Mouse (Mus musculus) testis, adult 2 months (tissue): Measurements from ENCODE around the gene Rpl12.

Experiments used
- CTCF ChIP-seq: fragments of 200-500 bp; IDR thresholded peaks from 2 replicates; pipeline ENCODE4 v1.5.1; 2012; ENCODE audit warnings: low read depth, mild to moderate bottlenecking, inconsistent platforms, low read length, moderate library complexity; ENCODE audit not compliant: control insufficient read depth, insufficient read depth, insufficient replicate concordance
- POLR2A ChIP-seq: fragments of 200-500 bp; IDR thresholded peaks from 2 replicates; pipeline ENCODE4 v1.6.1; 2012; ENCODE audit warnings: low read depth, mild to moderate bottlenecking, inconsistent platforms, low read length, moderate library complexity; ENCODE audit not compliant: control insufficient read depth

GRCm38 (mm10) chr2:32977114-32977513 lies 15.8 kb downstream of the Rpl12 start:
- no peak for TF ChIP-seq CTCF
- TF ChIP-seq POLR2A, result no peak
